Mouse (Mus musculus): ENCODE data around the gene Bloc1s5.

DNA sequence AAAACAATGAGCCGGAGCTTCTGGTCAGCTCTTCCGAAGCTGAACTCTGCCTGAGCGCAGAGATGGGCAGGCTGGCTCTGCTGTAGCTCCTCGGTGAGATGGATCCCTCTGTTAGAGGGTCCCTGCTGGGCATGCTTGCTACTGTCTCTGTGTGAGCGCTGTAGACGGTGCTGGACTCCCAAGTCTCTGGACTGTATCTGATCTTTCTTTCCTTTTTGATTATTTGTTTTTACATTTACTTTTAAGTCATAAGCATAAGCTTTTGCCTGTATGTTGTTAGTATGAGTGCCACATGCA lies 8.7 kb downstream of the Bloc1s5 start:
- no peak for TF ChIP-seq CTCF (IDR thresholded peaks at IDR 0.05; ENCODE audit: insufficient read depth, low read depth, low read length)
- TF ChIP-seq POLR2A (IDR thresholded peaks at IDR 0.05; ENCODE audit: insufficient read depth, low read depth, low read length), result no peak
